Mouse (Mus musculus) brain, embryonic 18.5 days (tissue): ENCODE data around the gene Slc35f2.

Source experiments
- DNase-seq: peaks from one replicate; pipeline ENCODE4 v3.0.0-alpha.2; 2012; ENCODE audit warnings: low read depth, low spot score

Gene Slc35f2

GRCm38 (mm10) chr9:53829081-53829865 is 57.9 kb downstream of the Slc35f2 start:
- DNase-seq: peak; percentile 59

GRCm38 (mm10) chr9:53829866-53830209 is 58.5 kb downstream of the Slc35f2 start:
- no peak for DNase-seq

GRCm38 (mm10) chr9:53835039-53835438 is 63.7 kb downstream of the Slc35f2 start:
- no peak for DNase-seq

GRCm38 (mm10) chr9:53835976-53836375 is 64.6 kb downstream of the Slc35f2 start:
- DNase-seq: no peak

- DNase-seq: no peak
Measured at GRCm38 (mm10) chr9:53838816-53839215, 67.5 kb downstream of the Slc35f2 start.

- peak; percentile 51 for DNase-seq
Measured at GRCm38 (mm10) chr9:53848548-53848947, 77.2 kb downstream of the Slc35f2 start.

GRCm38 (mm10) chr9:53849864-53850263 is 78.5 kb downstream of the Slc35f2 start, which contains the start of gene Sln:
Sln (plus strand) TSS chr9:53850164.
- DNase-seq: no peak

- DNase-seq: no peak
Measured at GRCm38 (mm10) chr9:53852158-53852557, 80.8 kb downstream of the Slc35f2 start.

GRCm38 (mm10) chr9:53853672-53854071 is 82.3 kb downstream of the Slc35f2 start:
- no peak for DNase-seq

GRCm38 (mm10) chr9:53854525-53854924 is 83.2 kb downstream of the Slc35f2 start:
- DNase-seq: no peak

GRCm38 (mm10) chr9:53857864-53858263 is 86.5 kb downstream of the Slc35f2 start:
- no peak for DNase-seq
